Mouse (Mus musculus) granulocyte monocyte progenitor cell, adult 5-6 weeks (primary cell): ENCODE measurements around the gene Ubxn4. TPM values are rescaled to one million over a fixed set of nuclear protein-coding genes. Genes with fewer than 3 reads are reported as not detected.
"Not testable (repeated sequence)": the region's sequence is repeated elsewhere in the genome, so short reads cannot be mapped to it uniquely, and the experiment has no call there.

Experiments used
- ATAC-seq: replicated peaks from 2 replicates; pipeline ENCODE4 v1.8.0; 2016; ENCODE audit warnings: mild to moderate bottlenecking, moderate TSS enrichment, inconsistent platforms; ENCODE audit not compliant: poor library complexity, severe bottlenecking
- total RNA-seq, 2 experiments: library from RNA; stranded (forward) in 1 of 2; stranded (reverse) in 1 of 2; fragments of 200-712, 200-1000 nt in 1 of 2; fragments of >200 nt in 1 of 2; fragmentation: Nextera tagmentation in 1 of 2; gene quantifications; 2 replicates each; pipeline ENCODE4 v1.2.3; 2014 to 2017

Ubxn4 gene
- total RNA-seq, 2 experiments from 2014 or later: 60.8 to 110 TPM

DNA sequence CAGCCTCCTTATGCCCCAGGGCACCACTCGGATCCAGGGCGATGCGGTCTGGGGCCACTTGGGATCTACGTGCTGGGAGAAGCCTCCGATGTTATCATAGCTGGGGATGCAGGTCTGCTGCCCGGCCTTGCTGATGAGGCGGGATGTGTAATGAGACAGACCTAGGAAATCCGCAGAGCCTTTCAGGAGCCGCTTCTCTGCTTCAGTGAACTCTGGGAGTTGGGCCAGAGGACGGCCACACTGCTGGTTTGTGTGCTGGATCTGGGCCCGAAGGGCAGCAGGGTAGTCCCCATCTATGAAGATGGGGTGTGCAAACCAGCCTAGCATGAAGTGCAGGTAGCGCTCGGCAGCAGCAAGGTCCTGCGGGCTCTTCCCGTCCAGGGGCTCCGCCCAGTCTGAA is 60.1 kb downstream of the Ubxn4 start:
- no peak for ATAC-seq

DNA sequence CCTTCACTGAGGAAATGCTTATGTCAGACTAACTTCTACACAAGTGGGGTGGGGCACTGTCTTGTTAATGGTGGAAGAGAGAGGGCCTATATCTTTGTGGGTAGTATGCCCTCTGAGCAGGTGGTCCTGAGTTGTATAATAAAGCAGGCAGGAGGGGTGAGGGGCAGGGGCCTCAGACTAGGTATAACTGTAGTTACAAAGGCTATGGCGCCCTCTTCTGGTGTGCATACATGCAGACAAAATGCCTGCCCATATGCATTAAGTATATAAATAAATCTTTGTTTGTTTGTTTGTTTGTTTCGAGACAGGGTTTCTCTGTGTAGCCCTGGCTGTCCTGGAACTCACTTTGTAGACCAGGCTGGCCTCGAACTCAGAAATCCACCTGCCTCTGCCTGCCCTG is 65.3 kb downstream of the Ubxn4 start:
- no peak for ATAC-seq

DNA sequence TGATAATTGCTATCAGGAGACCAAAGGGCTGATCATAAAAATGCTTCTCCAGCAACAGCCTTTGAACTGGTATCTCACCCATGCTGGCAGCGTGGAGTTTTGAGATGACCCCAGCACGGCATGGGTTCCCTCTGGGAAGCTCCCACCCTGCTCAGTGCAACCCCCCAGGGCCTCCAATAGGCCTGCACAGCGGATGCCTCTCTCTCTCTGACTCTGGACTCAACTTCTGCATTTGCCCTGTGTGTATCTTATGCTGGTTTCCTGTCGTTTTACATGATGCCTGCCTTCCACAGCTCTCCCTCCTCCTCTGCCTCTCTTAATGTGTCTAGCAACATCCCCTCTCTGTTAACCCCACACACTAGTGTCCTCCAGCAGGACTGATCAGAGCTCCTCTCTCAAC is 70.9 kb downstream of the Ubxn4 start:
- peak; percentile 96 for ATAC-seq

DNA sequence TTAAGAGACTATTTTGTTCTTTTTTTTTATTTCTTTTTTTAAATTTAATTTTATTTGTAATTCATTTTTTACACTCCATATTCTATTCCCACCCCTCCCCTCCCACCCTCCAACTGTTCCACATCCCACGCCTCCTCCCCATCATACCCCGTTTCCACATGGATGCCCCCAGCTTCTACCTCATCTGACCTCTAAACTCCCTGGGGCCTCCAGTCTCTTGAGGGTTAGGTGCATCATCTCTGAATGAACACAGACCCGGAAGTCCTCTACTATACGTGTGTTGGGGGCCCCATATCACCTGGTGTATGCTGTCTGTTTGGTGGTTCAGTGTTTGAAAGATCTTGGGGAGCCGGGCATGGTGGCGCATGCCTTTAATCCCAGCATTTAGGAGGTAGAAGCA is 75.5 kb downstream of the Ubxn4 start:
- not testable (repeated sequence) for ATAC-seq

DNA sequence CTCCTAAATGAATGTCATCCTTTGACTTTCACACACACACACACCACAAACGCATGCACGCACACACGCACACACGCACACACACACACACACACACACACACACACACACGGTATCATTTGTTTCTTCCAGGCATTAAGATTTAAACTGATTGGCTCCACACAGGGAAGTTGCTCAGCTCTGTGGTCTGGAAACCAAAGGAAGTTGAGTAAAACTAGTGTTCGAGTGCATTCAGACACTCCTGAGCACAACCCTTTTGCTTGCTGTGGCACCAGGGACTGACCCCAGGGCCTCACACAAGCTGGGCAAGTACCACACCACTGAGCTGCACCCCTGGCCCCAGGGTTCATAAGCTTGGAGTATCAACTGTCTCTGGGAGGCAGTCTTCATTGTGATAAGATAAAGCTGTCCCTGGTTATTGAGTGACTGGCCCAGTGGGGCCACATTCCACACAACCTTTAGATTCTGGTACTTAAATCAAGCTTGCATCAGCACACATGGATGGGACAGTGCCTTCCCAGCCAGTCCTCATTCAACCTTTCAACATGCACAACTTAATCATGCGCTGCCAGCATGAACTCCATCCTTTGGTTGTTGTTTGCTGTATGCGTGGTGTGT is 79.4 kb downstream of the Ubxn4 start:
- ATAC-seq: peak; percentile 96

DNA sequence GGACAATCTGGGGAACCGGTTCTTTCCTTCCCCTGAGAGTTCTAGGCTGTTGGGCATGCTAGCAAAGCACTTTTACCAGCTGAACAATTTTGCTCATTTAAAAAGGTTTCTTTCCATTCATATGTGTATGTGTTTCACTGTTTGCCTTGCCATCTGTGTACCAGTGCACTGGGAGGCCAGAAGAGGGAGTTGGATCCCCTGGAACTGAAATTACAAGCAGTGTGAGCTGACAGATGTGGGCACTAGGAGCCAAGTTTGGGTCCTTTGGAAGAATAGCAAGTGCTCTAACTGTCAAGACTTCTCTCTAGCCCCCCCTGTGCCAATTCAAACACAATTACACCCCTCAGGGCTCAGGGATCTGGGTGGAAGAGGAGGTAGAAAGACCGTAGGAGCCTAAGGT is 81.0 kb downstream of the Ubxn4 start:
- ATAC-seq: no peak

DNA sequence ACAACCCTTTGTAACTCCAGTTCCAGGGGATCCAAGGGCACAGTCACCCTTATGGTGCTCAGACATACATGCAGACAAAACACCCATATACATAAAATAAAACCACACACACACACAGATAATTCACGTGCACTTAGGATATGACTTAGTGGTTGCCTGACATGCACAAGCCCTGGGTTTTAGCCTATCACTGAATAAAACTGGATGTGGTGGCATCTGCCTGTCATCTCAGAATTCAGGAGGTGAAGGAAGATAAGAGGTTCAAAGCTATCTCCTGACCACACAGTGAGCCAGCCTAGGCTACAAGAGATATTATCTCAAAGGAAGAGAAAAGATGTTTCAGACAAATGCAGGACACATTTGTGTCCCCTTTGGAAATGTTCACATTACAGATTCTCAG is 83.4 kb downstream of the Ubxn4 start:
- no peak for ATAC-seq

DNA sequence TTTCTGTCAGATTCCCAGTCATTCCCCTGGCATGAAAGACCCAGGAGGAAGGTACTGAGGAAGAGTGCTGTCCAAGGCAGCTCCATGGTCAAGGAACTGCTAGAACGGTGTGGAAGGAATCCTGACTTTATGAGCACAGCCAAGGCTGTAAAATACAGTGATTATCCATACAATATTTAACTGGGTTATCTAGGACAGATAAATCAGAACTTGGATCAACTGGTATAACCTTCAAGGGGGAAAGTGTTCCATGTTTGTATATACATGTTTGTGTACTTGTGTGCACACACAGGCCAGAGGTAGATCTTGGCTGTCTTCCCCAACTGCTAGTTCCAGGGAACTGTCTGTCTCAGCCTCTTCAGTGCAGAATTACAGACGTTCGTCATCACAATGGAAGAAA is 84.5 kb downstream of the Ubxn4 start, which contains the start of gene Lct:
Lct (minus strand) TSS at position 101 of the 400 bp plus-strand sequence.
- no peak for ATAC-seq

Other genes with a start within 250 kb of the Ubxn4 start
- 18.3 and 18.4 TPM in 2 replicates for gene Zranb3, start 140.9 kb upstream of the Ubxn4 start, total RNA-seq (2014; fragmentation: Nextera tagmentation)
- 15.8 and 21.6 TPM in 2 replicates for gene Zranb3, start 140.9 kb upstream of the Ubxn4 start, total RNA-seq (2017)
- gene R3hdm1, start 140.7 kb upstream of the Ubxn4 start, total RNA-seq (2014; fragmentation: Nextera tagmentation): 163 and 173 TPM in 2 replicates
- 42.9 and 58.8 TPM in 2 replicates for gene R3hdm1, start 140.7 kb upstream of the Ubxn4 start, total RNA-seq (2017)
- 0.13 and 0.19 TPM in 2 replicates for gene Lct, start 84.4 kb downstream of the Ubxn4 start, total RNA-seq (2014; fragmentation: Nextera tagmentation)
- 0.15 and 0.22 TPM in 2 replicates for gene Lct, start 84.4 kb downstream of the Ubxn4 start, total RNA-seq (2017)
- 378 and 386 TPM in 2 replicates for gene Mcm6, start 115.7 kb downstream of the Ubxn4 start, total RNA-seq (2014; fragmentation: Nextera tagmentation)
- gene Mcm6, start 115.7 kb downstream of the Ubxn4 start, total RNA-seq (2017): 431 and 449 TPM in 2 replicates
- 170 and 189 TPM in 2 replicates for gene Dars, start 173.4 kb downstream of the Ubxn4 start, total RNA-seq (2014; fragmentation: Nextera tagmentation)
- 304 and 334 TPM in 2 replicates for gene Dars, start 173.4 kb downstream of the Ubxn4 start, total RNA-seq (2017)